Mouse (Mus musculus): ENCODE data around the gene H2al1a. TPM values are rescaled to one million over a fixed set of nuclear protein-coding genes. Genes with fewer than 3 reads are reported as not detected.

H2al1a gene
- polyA plus RNA-seq (2012; rRNA removed), result not detected in 2 replicates

GRCm38 (mm10) chrX:11298957-11299356 is at the start of gene H2al1a:
Gene H2al1a, plus strand, starts transcription at chrX:11299257.

GRCm38 (mm10) chrX:11302132-11302531 is 3.1 kb downstream of the H2al1a start, which contains the start of gene H2al1b:
Gene H2al1b, plus strand, starts transcription at chrX:11302432.

GRCm38 (mm10) chrX:11305355-11305754 is 6.3 kb downstream of the H2al1a start, which contains the start of gene H2al1c:
Gene H2al1c, plus strand, starts transcription at chrX:11305655.

DNA sequence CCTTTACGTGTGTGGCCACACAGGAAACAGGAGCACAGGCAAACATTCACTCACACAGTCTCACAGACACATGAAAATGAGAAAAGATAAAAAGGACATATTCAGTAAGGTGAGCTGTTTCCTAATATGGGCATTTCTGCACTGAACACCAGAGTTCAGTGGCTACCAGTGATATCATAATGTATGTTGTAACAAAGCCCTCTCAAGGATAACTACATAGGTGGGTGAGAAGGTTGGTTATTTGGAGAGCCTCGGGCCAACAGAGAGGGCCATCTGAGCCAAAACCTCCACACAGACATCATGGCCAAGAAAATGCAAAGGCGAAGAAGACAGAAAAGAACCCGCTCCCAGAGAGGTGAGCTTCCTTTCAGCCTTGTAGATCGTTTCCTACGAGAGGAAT is 9.5 kb downstream of the H2al1a start, which contains the start of gene H2al1d:
TSS of gene H2al1d (plus strand) at position 301 of the 400 bp plus-strand sequence.

DNA sequence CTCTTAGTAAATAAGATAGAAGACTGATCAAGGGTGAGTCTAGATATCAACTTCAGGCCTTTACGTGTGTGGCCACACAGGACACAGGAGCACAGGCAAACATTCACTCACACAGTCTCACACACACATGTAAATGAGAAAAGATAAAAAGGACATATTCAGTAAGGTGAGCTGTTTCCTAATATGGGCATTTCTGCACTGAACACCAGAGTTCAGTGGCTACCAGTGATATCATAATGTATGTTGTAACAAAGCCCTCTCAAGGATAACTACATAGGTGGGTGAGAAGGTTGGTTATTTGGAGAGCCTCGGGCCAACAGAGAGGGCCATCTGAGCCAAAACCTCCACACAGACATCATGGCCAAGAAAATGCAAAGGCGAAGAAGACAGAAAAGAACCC is 12.6 kb downstream of the H2al1a start, which contains the start of gene H2al1e:
TSS of gene H2al1e (plus strand) at position 301 of the 400 bp plus-strand sequence.

DNA sequence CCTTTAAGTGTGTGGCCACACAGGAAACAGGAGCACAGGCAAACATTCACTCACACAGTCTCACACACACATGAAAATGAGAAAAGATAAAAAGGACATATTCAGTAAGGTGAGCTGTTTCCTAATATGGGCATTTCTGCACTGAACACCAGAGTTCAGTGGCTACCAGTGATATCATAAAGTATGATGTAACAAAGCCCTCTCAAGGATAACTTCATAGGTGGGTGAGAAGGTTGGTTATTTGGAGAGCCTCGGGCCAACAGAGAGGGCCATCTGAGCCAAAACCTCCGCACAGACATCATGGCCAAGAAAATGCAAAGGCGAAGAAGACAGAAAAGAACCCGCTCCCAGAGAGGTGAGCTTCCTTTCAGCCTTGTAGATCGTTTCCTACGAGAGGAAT is 15.8 kb downstream of the H2al1a start, which contains the start of gene H2al1f:
TSS of gene H2al1f (plus strand) at position 301 of the 400 bp plus-strand sequence.

DNA sequence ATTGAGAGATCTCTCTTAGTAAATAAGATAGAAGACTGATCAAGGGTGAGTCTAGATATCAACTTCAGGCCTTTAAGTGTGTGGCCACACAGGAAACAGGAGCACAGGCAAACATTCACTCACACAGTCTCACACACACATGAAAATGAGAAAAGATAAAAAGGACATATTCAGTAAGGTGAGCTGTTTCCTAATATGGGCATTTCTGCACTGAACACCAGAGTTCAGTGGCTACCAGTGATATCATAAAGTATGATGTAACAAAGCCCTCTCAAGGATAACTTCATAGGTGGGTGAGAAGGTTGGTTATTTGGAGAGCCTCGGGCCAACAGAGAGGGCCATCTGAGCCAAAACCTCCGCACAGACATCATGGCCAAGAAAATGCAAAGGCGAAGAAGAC is 18.9 kb downstream of the H2al1a start, which contains the start of gene H2al1g:
TSS of gene H2al1g (plus strand) at position 301 of the 400 bp plus-strand sequence.

GRCm38 (mm10) chrX:11321192-11321591 is 22.1 kb downstream of the H2al1a start, which contains the start of gene H2al1h:
Gene H2al1h, plus strand, starts transcription at chrX:11321492.

DNA sequence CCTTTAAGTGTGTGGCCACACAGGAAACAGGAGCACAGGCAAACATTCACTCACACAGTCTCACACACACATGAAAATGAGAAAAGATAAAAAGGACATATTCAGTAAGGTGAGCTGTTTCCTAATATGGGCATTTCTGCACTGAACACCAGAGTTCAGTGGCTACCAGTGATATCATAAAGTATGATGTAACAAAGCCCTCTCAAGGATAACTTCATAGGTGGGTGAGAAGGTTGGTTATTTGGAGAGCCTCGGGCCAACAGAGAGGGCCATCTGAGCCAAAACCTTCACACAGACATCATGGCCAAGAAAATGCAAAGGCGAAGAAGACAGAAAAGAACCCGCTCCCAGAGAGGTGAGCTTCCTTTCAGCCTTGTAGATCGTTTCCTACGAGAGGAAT is 25.3 kb downstream of the H2al1a start, which contains the start of gene H2al1i:
TSS of gene H2al1i (plus strand) at position 301 of the 400 bp plus-strand sequence.

GRCm38 (mm10) chrX:11327522-11327921 is 28.5 kb downstream of the H2al1a start, which contains the start of gene H2al1j:
Gene H2al1j, plus strand, starts transcription at chrX:11327822.

Other genes with a start within 250 kb of the H2al1a start
- not detected in 2 replicates for gene H2al1b, start 3.2 kb downstream of the H2al1a start, polyA plus RNA-seq (2012; rRNA removed)
- gene H2al1c, start 6.4 kb downstream of the H2al1a start, polyA plus RNA-seq (2012; rRNA removed), result not detected in 2 replicates
- gene H2al1d, start 9.6 kb downstream of the H2al1a start, polyA plus RNA-seq (2012; rRNA removed), result not detected in 2 replicates
- not detected in 2 replicates for gene H2al1e, start 12.7 kb downstream of the H2al1a start, polyA plus RNA-seq (2012; rRNA removed)
- gene H2al1f, start 15.9 kb downstream of the H2al1a start, polyA plus RNA-seq (2012; rRNA removed), result not detected in 2 replicates
- not detected in 2 replicates for gene H2al1g, start 19.0 kb downstream of the H2al1a start, polyA plus RNA-seq (2012; rRNA removed)
- not detected in 2 replicates for gene H2al1h, start 22.2 kb downstream of the H2al1a start, polyA plus RNA-seq (2012; rRNA removed)
- gene H2al1i, start 25.4 kb downstream of the H2al1a start, polyA plus RNA-seq (2012; rRNA removed), result not detected in 2 replicates
- not detected in 2 replicates for gene H2al1j, start 28.6 kb downstream of the H2al1a start, polyA plus RNA-seq (2012; rRNA removed)

Measured in liver, embryonic 18 days (tissue).